Comparison of ENCODE assay signal across 11 mouse cellular contexts in the genomic region with DNA sequence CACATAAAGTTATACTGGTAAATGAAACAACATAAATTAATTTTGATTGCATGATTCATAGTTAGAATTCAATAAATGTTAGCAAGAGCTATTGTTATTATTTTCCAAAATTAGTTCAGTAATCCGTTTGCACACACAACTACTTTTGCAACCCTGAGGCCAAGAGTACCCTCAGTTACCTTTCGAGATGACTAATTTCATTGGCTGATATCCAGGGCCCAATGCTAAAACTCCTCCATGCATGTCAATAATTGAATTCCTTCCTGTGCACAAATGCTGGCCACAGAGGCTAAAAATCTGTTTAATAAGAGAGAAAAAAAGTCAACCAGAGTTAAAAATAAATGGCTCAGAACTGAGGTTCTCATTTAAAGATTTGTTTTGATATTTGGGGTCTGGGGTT.
"Had no signal": no experiment of that assay in that cellular context is flagged by ENCODE, and none has a peak within 500 bp of the region (broad histone marks: within the 10 kb centered on the region; RNA-seq: fewer than 3 reads in every experiment).

No protein-coding gene starts in this region.

- DNase-seq: liver, embryonic 13.5 days; lung, embryonic 14.5 days; thymus, adult 18-20 months; thymus, postnatal 36 days had no signal

- H3K27ac ChIP-seq: intestine, embryonic 15.5 days; kidney, postnatal 0 days; liver, embryonic 13.5 days; midbrain, embryonic 10.5 days; midbrain, embryonic 13.5 days; neural tube, embryonic 13.5 days had no signal

- H3K4me3 ChIP-seq: intestine, embryonic 15.5 days; liver, embryonic 13.5 days; megakaryocyte, embryonic 14.5 days; midbrain, embryonic 10.5 days; midbrain, embryonic 13.5 days; myocyte; neural tube, embryonic 13.5 days had no signal
